Mouse (Mus musculus) embryonic fibroblast, embryonic 13.5 days (primary cell): ENCODE data around the gene Sbk1.

Experiments used
- CTCF ChIP-seq: IDR thresholded peaks from 2 replicates; pipeline ENCODE4 v1.5.1; 2011; ENCODE audit warnings: mild to moderate bottlenecking, control low read depth, low read length, moderate library complexity, borderline replicate concordance; ENCODE audit not compliant: insufficient read depth
- POLR2A ChIP-seq: IDR thresholded peaks from 2 replicates; pipeline ENCODE4 v1.6.1; 2011; ENCODE audit warnings: low read depth, mild to moderate bottlenecking, control low read depth, low read length, moderate library complexity

DNA sequence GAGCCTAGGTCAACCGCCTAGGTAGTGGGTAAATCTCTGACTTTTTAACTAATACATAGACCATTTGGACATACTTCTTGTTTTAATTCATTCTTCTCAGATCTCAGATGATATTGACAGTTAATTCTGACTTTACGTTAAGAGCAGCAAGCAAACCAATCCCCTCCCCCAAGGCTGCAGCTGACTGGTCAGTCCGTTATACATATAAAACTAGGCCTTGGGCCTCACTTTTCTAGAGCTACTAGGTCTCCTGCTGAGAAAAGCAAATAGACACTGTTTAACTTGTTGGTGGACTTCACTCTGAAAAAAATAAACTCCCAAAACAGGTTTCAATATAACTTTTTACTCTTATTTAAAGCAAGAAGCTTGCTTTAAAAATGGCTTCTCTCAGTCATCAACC, 37.8 kb upstream of the Sbk1 start:
- TF ChIP-seq CTCF (no peak), POLR2A (no peak)
